Mouse (Mus musculus) embryonic facial prominence, embryonic 14.5 days (tissue): ENCODE measurements at regions not wholly inside any gene's neighbourhood (a gene's known extent, or its start where the extent isn't known, plus 50 kb on each side); places are given as distances from the start of the nearest gene placed in this dataset.

ENCODE experiments used
- ATAC-seq: fragments of 200-750 bp; cut with Nextera tagmentation; 2 replicates; pipeline ENCODE4 v1.8.0; 2017; ENCODE audit warnings: low read depth, moderate number of reproducible peaks, moderate TSS enrichment
- DNase-seq: peaks from one replicate; pipeline ENCODE4 v3.0.0-alpha.2; 2015; ENCODE audit warnings: low spot score
- H3K27ac ChIP-seq: fragments of 300-500 bp; sonication (generic); replicated peaks from 2 replicates; pipeline ENCODE4 v1.5.1; 2014; ENCODE audit warnings: low read depth, mild to moderate bottlenecking, low read length, moderate library complexity
- H3K27me3 ChIP-seq: fragments of 300-500 bp; sonication (generic); replicated peaks from 2 replicates; pipeline ENCODE4 v1.6.1; 2014; ENCODE audit warnings: low read length; ENCODE audit not compliant: control insufficient read depth, insufficient read depth
- H3K36me3 ChIP-seq: fragments of 300-500 bp; sonication (generic); 2 replicates; pipeline ENCODE4 v1.6.1; 2014; ENCODE audit warnings: low read length, mixed read lengths; ENCODE audit not compliant: control insufficient read depth, insufficient read depth
- H3K4me1 ChIP-seq: fragments of 300-500 bp; sonication (generic); 2 replicates; pipeline ENCODE4 v1.6.1; 2014; ENCODE audit warnings: antibody characterized with exemption, low read length; ENCODE audit not compliant: control insufficient read depth, insufficient read depth
- H3K4me2 ChIP-seq: fragments of 300-500 bp; sonication (generic); 2 replicates; pipeline ENCODE4 v1.6.1; 2014; ENCODE audit warnings: low read depth, mild to moderate bottlenecking, low read length, moderate library complexity, mixed read lengths
- H3K4me3 ChIP-seq: fragments of 300-500 bp; sonication (generic); 2 replicates; pipeline ENCODE4 v1.5.1; 2014; ENCODE audit warnings: low read depth, mild to moderate bottlenecking, low read length
- H3K9ac ChIP-seq: fragments of 300-500 bp; sonication (generic); 2 replicates; pipeline ENCODE4 v1.6.1; 2014; ENCODE audit warnings: low read depth, mild to moderate bottlenecking, low read length, moderate library complexity, mixed read lengths
- H3K9me3 ChIP-seq: fragments of 300-500 bp; sonication (generic); 2 replicates; pipeline ENCODE4 v1.6.1; 2016; ENCODE audit warnings: low read length; ENCODE audit not compliant: control insufficient read depth
- WGBS: fragments of 180-500 bp; shearing (Covaris S2); extraction: QIAGEN DNeasy Blood & Tissue Kit; methylation state at CpG from one replicate; pipeline ENCODE4 v1.1.7; 2014; 5-methylcytosine and 5-hydroxymethylcytosine counted together

DNA sequence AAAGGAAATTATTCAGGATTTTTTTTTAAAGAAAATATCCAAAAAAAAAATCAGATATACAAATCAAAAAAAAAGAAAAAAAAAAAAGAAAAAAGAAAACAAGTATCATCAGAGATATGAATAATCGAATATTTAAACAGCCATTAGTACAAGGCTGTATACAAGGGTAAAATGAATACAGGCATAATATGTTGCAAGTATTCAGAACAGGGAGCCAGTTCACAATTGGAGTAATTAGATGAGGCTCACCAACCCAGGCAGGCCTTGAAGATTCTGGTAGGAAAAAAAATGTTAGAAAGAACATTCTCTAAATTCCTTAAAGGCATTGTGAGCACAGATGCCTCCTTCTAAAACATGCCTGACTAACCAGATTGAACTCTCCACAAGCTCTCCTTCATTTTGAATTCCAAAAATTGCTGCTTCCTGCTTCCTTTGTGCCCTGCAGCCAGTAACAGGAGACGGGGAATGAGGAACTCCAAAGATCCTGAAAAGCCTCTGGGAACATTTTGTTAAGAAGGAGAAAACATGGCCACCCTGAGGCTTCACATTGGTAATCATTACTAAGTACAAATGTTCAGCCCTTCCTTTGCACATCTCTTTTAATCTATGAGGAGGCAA lies 590.6 kb upstream of the Diaph2 start:
- ATAC-seq (no peak), DNase-seq (peak; percentile 4)
- Histone ChIP-seq H3K9ac (no peak overlapping the region), H3K4me2 (no peak overlapping the region), H3K4me1 (no peaks in the 10 kb centered on the region), H3K27ac (no peak overlapping the region), H3K9me3 (no peaks in the 10 kb centered on the region), H3K36me3 (no peaks in the 10 kb centered on the region), H3K4me3 (no peak overlapping the region), H3K27me3 (no peaks in the 10 kb centered on the region)
- WGBS, result 43% methylated on average over 2 of the region's 2 CpGs
